Mouse (Mus musculus): ENCODE results near the gene Hopx. TPM values are rescaled to one million over a fixed set of nuclear protein-coding genes. Genes with fewer than 3 reads are reported as not detected.

Hopx gene
- total RNA-seq, 2 experiments from 2014 or later = 76.6 to 77.1 TPM

DNA sequence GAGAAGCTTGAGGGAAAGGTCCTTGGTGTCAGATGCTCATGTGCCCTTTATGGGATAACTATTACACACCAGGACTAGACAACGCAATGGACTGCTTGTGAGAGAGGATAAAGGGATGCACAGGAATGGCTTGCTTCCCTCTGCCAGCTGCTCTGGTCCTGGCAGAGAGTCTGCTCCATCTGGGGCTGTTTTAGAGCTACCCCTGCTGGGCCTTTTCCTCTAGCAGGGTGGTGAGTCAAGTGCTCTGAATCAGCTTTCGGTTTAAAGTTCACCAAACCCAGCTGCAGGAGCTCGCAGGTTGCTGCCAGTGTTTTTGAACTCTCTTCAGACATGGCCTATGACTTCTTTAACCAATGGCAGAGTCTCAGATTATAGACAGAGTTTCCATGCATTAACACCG, 39.0 kb downstream of the Hopx start:
- peak in 1 of 2 experiments; percentile 28 for DNase-seq (ENCODE audit: low spot score in 2 of 2)

- no peak for DNase-seq (ENCODE audit: low spot score in 2 of 2)
Observed at GRCm38 (mm10) chr5:77074914-77075313, 40.0 kb downstream of the Hopx start.

- no peak for DNase-seq (ENCODE audit: low spot score in 2 of 2)
Observed at GRCm38 (mm10) chr5:77073794-77074193, 41.1 kb downstream of the Hopx start.

DNA sequence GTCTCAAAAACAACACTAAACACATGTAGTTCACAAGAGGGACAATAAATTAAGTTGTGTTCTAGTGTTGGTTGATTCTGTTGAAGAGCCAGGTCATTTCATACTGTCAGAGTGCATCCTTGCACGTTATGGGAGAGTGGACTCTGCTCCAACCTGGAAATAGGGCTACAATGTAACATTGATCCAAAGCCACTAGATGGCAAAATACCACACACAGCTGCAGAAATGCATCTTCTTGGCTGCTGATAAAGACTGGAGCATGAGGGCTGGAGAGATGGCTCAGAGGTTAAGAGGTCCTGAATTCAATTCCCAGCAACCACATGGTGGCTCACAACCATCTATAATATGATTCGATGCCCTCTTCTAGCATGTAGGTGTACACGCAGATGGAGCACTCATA, 43.3 kb downstream of the Hopx start:
- no peak for DNase-seq (ENCODE audit: low spot score in 2 of 2)

DNA sequence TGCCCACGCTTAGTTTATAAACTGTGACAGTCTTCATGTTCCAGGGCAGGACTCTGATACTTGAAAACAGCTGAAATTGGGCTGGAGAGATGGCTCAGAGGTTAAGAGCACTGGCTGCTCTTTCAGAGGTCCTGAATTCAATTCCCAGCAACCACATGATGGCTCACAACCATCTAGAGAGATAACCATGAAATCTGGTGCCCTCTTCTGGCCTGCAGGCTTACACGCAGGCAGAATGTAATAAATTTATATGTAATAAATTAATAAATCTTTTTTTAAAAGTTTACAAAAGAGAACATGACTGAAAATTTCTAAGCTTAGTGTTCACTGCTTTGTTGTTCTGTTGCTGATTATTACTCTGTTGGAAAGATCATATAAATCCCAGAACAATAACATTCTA, 43.9 kb downstream of the Hopx start:
- DNase-seq (ENCODE audit: low spot score in 2 of 2) = no peak

DNA sequence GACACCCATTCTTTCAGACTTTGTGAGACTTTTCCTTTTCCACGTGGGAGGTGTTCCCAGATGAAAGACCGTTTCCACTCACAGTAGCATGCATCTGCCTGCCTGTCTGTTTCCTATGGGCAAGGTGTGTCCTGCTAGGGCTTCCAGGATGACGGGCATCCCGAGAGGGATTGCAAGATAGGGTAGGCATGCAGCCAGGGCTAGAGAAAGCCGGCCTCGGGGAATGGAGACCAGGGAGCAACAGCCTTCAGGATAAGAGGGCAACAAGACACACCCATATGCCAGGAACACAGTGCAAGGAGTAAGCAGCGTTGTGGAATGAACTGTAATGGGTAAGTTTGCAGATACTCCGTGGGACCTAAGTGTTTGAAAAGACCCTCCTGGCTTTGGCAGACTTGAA, 47.6 kb downstream of the Hopx start:
- no peak for DNase-seq (ENCODE audit: low spot score in 2 of 2)

GRCm38 (mm10) chr5:77061372-77062038, 53.4 kb downstream of the Hopx start:
- DNase-seq (ENCODE audit: low spot score in 2 of 2) = peak; percentile 82 to 86

DNA sequence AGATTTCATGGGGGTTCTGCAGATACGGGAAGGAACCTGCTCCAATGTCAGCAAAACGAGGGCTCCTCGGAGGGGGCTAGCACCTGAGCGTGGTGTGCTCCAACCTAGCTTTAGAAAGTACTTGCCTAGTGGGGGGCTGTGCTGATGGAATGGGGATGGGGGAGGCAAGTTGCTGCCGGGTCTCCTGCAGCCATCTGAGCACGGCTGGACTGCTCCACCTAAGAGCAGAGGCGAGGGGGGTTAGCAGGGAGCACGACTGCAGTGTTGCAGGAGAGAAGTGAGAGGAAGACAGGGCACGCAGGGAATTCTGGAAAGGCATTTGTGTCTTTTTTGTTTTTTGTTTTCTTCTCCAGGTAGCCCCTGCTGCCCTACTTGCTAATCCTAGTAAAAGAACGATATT, 54.6 kb downstream of the Hopx start:
- DNase-seq (ENCODE audit: low spot score in 2 of 2) = no peak

DNA sequence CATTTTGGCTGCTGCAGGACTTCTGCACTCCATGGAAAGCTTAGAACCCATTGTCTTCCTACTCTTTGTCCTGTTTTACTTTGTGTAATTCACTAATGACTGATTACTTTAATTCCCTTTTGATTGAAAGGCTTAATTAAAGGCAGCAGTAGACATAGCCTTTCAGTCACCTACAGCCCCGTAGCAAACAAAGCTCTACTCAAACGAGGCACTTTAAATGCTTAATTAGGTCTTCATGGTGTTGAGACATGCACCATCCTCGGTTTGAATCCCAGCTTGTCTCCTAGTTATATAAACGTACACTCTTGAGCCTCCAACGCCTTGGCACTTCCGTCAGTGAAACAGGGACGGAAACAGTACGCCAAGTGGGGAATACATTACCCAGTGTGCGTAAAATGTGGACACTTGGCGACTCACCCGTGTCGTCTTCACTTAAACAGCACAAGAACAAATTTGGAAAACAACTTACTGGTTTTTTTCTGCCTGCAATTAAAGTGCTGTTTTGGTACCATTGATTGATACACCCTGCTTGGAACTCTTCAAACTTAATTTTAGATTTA, 58.0 kb downstream of the Hopx start:
- no peak for DNase-seq (ENCODE audit: low spot score in 2 of 2)

DNA sequence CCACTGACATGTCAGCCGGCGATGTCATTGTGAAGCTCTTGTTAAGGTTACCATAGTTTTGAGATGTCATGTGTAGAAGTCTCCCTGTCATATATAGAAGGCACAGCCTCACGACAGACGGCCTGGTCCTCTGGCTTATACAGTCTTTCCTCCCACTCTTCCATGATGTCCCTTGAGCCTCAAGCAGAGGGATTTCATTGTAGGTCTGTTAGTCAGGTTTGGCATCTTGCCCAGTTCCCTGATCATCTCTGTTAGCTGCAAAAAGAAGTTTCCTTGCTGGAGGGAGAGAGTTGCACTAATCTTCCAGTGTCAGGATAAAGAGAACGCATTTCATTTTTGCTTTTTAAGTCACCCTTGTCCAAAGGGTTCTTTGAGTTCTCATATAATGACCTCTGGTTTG, 62.3 kb downstream of the Hopx start:
- no peak for DNase-seq (ENCODE audit: low spot score in 2 of 2)

GRCm38 (mm10) chr5:77044362-77044761, 70.6 kb downstream of the Hopx start:
- DNase-seq (ENCODE audit: low spot score in 2 of 2) = no peak

DNA sequence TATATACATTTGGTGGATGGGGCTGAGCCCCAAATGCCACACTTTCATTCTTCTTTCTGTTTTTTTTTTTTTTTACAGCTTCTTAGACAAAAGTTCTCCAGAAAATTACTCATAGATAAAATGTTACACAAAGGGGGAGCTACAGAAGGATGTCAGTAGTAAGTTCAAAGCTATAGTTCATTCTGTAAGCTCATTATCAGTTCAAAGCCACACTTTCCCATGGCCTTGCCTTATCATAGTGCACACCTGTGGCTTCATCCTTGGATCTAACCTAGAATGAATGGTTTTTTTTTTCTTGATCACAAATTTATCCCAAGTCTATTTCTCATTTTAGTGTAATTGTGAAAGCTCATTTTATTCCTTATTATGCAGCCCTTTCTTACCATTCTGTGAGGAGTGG, 75.5 kb downstream of the Hopx start:
- DNase-seq (ENCODE audit: low spot score in 2 of 2) = no peak

DNA sequence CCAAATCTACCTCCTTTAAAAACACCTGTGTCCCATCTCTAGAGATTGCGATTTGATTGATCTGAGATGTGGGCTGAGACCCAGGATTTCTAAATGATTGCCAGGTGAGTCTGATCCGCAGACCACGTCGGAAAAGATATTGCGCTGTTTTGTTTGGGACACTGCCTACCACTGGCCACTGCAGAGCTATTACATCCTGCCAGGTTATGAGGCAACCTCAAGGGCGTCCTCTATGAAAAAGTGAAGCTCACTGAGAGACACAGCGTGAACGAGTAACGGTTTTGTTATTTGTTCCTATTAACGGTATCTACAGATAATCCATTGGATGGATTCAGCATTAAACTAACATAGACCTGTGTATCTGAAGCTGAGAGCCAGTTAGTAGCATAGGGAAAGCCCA, 76.5 kb downstream of the Hopx start:
- no peak for DNase-seq (ENCODE audit: low spot score in 2 of 2)

Other genes starting within 250 kb of the Hopx start
- gene Aasdh, start 209.6 kb downstream of the Hopx start, total RNA-seq (2021) = 10 to 100 TPM; 21.7 to 24.5 TPM
- gene Paics, start 163.8 kb downstream of the Hopx start, total RNA-seq (2021) = 100 to 1,000 TPM; 101 to 102 TPM
- 10 to 100 TPM; 15.9 to 17.7 TPM for gene Ppat, start 163.5 kb downstream of the Hopx start, total RNA-seq (2021)
- gene Srp72, start 140.4 kb downstream of the Hopx start, total RNA-seq (2021) = 100 to 1,000 TPM; 117 to 124 TPM
- gene Arl9, start 111.1 kb downstream of the Hopx start, total RNA-seq (2021) = not detected
- gene Thegl, start 99.1 kb downstream of the Hopx start, total RNA-seq (2021) = 1 to 10 TPM; 2.4 to 3.2 TPM
- not detected for gene Spink2, start 96.3 kb upstream of the Hopx start, total RNA-seq (2021)
- 1 to 10 TPM; 6.0 to 6.1 TPM for gene Rest, start 150.4 kb upstream of the Hopx start, total RNA-seq (2021)
- gene Noa1, start 195.0 kb upstream of the Hopx start, total RNA-seq (2021) = 10 to 100 TPM; 24.3 to 29.0 TPM
- 10 to 100 TPM; 51.8 to 54.2 TPM for gene Polr2b, start 195.0 kb upstream of the Hopx start, total RNA-seq (2021)